Mouse (Mus musculus): ENCODE data around the gene Wdr53. TPM values are rescaled to one million over a fixed set of nuclear protein-coding genes. Genes with fewer than 3 reads are reported as not detected.

Gene Wdr53
- total and polyA plus RNA-seq, 3 experiments = 18.0 to 20.9 TPM; not detected in 1

DNA sequence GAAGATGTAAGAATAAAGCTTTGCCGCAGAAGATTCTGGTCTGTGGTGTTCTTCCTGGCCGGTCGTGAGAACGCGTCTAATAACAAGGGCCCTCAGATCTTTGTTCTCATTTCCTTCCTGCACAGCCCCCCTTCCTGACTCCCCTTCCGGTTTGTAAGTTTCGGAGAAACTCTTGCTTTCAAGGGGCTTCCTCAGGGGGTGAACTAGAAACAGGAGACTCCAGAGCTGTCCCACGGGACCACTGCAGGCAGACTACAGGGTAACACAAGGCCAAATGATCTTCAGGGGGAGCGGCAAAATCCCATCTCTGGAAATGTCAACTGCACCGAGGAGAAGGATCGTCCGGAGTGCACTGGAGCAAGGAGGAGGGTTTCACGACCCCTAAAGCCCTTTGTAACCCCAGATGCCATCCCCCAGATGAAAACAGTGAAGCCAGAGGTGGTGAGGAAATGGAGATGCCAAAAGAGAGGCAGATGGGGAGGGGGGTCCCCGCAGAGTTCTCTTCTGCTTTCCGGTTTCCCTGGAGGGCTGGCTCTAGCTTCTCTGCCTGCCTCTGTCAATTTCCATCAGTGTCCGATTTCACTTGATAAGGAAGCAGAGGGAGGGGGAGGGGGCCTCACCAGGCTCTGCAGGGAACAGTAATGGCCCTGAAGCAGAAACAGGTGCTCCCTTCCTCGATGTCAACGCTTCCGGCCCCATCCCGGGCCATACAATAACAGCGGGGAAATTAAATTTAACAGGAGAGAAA is 46.6 kb upstream of the Wdr53 start:
- H3K27me3 ChIP-seq (ENCODE audit: control insufficient read depth in 1 of 2, insufficient read depth in 2 of 2, low read length in 2 of 2) = no peaks in the 10 kb centered on the region; a peak in 1 of 4 replicates
- H3K9ac ChIP-seq (ENCODE audit: control insufficient read depth, low read depth, low read length, poor library complexity, severe bottlenecking) = no peak overlapping the region
- no peak overlapping the region for H3K27ac ChIP-seq (ENCODE audit: control insufficient read depth, low read depth, low read length)
- TF ChIP-seq ZC3H11A (IDR thresholded peaks at IDR 0.05; ENCODE audit: low read depth, low read length) = no peak
- no peak for TF ChIP-seq ETS1 (IDR thresholded peaks at IDR 0.05; ENCODE audit: low read depth, low read length)
- no peak for TF ChIP-seq MAZ (IDR thresholded peaks at IDR 0.05; ENCODE audit: low read depth, low read length)
- no peak for TF ChIP-seq EP300 (IDR thresholded peaks at IDR 0.05; ENCODE audit: low read depth in 1 of 2, low read length in 2 of 2)
- 0 out of 4 replicates have a peak, but pooled peaks cover 0 to 7% of the 10 kb centered on the region in 2 experiments for H3K4me1 ChIP-seq (ENCODE audit: control insufficient read depth in 1 of 2, insufficient read depth in 2 of 2, low read length in 2 of 2)
- no peaks in the 10 kb centered on the region for H3K36me3 ChIP-seq (ENCODE audit: control insufficient read depth in 1 of 2, insufficient read depth in 2 of 2, low read length in 2 of 2)
- no peaks in the 10 kb centered on the region for H3K9me3 ChIP-seq (replicated peaks; ENCODE audit: insufficient read depth, low read length)
- no peaks in the 10 kb centered on the region for H3K79me2 ChIP-seq (ENCODE audit: control insufficient read depth, insufficient read depth, low read length, poor library complexity)
- no peak for DNase-seq (ENCODE audit: low read depth, low spot score)
- H3K4me3 ChIP-seq (ENCODE audit: control insufficient read depth in 1 of 2, insufficient read depth in 1 of 2, low read depth in 2 of 2, low read length in 2 of 2) = no peak overlapping the region

DNA sequence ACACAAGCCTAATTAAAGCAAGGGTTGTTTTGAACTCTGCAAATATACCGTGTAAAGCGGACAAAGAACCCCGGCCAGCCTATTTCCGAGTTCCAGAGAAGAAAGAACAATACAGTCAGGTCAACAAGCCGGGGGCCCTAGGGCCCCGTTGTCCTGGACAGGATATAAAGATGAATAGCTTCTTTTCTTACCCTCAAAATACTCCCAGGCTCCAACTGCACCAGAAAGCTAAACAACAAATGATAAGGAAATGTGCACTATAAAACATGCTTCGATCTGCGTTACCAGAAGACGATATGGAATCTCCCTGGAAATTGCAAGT is 46.1 kb upstream of the Wdr53 start:
- Histone ChIP-seq H3K36me3 (ENCODE audit: control insufficient read depth in 1 of 2, insufficient read depth in 2 of 2, low read length in 2 of 2) (no peaks in the 10 kb centered on the region), H3K9me3 (replicated peaks; ENCODE audit: insufficient read depth, low read length) (no peaks in the 10 kb centered on the region), H3K27ac (ENCODE audit: control insufficient read depth, low read depth, low read length) (no peak overlapping the region), H3K27me3 (ENCODE audit: control insufficient read depth in 1 of 2, insufficient read depth in 2 of 2, low read length in 2 of 2) (no peaks in the 10 kb centered on the region; a peak in 1 of 4 replicates), H3K79me2 (ENCODE audit: control insufficient read depth, insufficient read depth, low read length, poor library complexity) (no peaks in the 10 kb centered on the region), H3K4me3 (ENCODE audit: control insufficient read depth in 1 of 2, insufficient read depth in 1 of 2, low read depth in 2 of 2, low read length in 2 of 2) (no peak overlapping the region), H3K4me1 (ENCODE audit: control insufficient read depth in 1 of 2, insufficient read depth in 2 of 2, low read length in 2 of 2) (0 out of 4 replicates have a peak, but pooled peaks cover 0 to 7% of the 10 kb centered on the region in 2 experiments), H3K9ac (ENCODE audit: control insufficient read depth, low read depth, low read length, poor library complexity, severe bottlenecking) (no peak overlapping the region)
- no peak for DNase-seq (ENCODE audit: low read depth, low spot score)
- TF ChIP-seq ELF1 (IDR thresholded peaks at IDR 0.05; ENCODE audit: low read depth, low read length) (no peak), TAL1 (IDR thresholded peaks at IDR 0.05; ENCODE audit: low read length) (no peak), MEF2A (IDR thresholded peaks at IDR 0.05; ENCODE audit: extremely low read depth, insufficient replicate concordance, low read depth, low read length, poor library complexity, severe bottlenecking) (no peak), SMC3 (IDR thresholded peaks at IDR 0.05; ENCODE audit: low read depth, low read length) (no peak), MAFK (IDR thresholded peaks at IDR 0.05; ENCODE audit: borderline replicate concordance, low read depth, low read length) (no peak), TCF12 (IDR thresholded peaks at IDR 0.05; ENCODE audit: low read depth, low read length) (no peak), JUND (IDR thresholded peaks at IDR 0.05; ENCODE audit: low read depth, low read length) (no peak), CHD2 (IDR thresholded peaks at IDR 0.05; ENCODE audit: low read length) (no peak), POLR2AphosphoS5 (IDR thresholded peaks at IDR 0.05; ENCODE audit: borderline replicate concordance, low read depth, low read length) (no peak), NELFE (IDR thresholded peaks at IDR 0.05; ENCODE audit: low read depth, low read length) (no peak), GABPA (IDR thresholded peaks at IDR 0.05; ENCODE audit: low read depth, low read length) (no peak)

Data from MEL (cell line).